Mouse (Mus musculus) ES-E14 (cell line): ENCODE results near the gene Serpina1c. TPM values are rescaled to one million over a fixed set of nuclear protein-coding genes. Genes with fewer than 3 reads are reported as not detected.
"Not testable (repeated sequence)": the region's sequence is repeated elsewhere in the genome, so short reads cannot be mapped to it uniquely, and the experiment has no call there.

ENCODE experiments used
- DNase-seq: peaks from one replicate; pipeline ENCODE4 v3.0.0-alpha.2; 2013; ENCODE audit warnings: low read depth, low spot score
- H3K27ac ChIP-seq: 2 replicates; pipeline ENCODE4 v1.5.1; 2012; ENCODE audit warnings: low read depth, mild to moderate bottlenecking, low read length, moderate library complexity, mixed read lengths; ENCODE audit not compliant: poor library complexity, insufficient read depth, severe bottlenecking
- H3K36me3 ChIP-seq: 2 replicates; pipeline ENCODE4 v1.6.1; 2012; ENCODE audit warnings: mild to moderate bottlenecking, low read length, moderate library complexity, mixed read lengths; ENCODE audit not compliant: control insufficient read depth, poor library complexity, insufficient read depth, severe bottlenecking
- H3K4me1 ChIP-seq, 2 experiments: fragments of 150-350 bp in 1 of 2; sonication (generic) in 1 of 2; 2 replicates each; pipeline ENCODE4 v1.6.1; 2012; ENCODE audit warnings: low read length in 2 of 2, mild to moderate bottlenecking in 1 of 2, mixed read lengths in 1 of 2; ENCODE audit not compliant: control insufficient read depth in 2 of 2, insufficient read depth in 2 of 2, poor library complexity in 1 of 2
- H3K4me3 ChIP-seq, 2 experiments: fragments of 150-350 bp in 1 of 2; sonication (generic) in 1 of 2; 2 replicates each; pipeline ENCODE4 v1.5.1; 2012; ENCODE audit warnings: low read length in 2 of 2, low read depth in 1 of 2, mild to moderate bottlenecking in 1 of 2, mixed read lengths in 1 of 2; ENCODE audit not compliant: insufficient read depth in 1 of 2, poor library complexity in 1 of 2, severe bottlenecking in 1 of 2
- H3K9ac ChIP-seq: 2 replicates; pipeline ENCODE4 v1.6.1; 2012; ENCODE audit warnings: low read depth, mild to moderate bottlenecking, low read length, mixed read lengths; ENCODE audit not compliant: poor library complexity, insufficient read depth, severe bottlenecking
- H3K9me3 ChIP-seq: fragments of 150-350 bp; sonication (generic); 2 replicates; pipeline ENCODE4 v1.6.1; 2012; ENCODE audit warnings: low read depth, mild to moderate bottlenecking, low read length; ENCODE audit not compliant: control insufficient read depth, insufficient read depth
- CHD2 ChIP-seq: IDR thresholded peaks from 2 replicates; pipeline ENCODE4 v1.6.1; 2014; ENCODE audit warnings: mild to moderate bottlenecking, low read depth, low read length, inconsistent platforms
- HCFC1 ChIP-seq: IDR thresholded peaks from 2 replicates; pipeline ENCODE4 v1.6.1; 2012; ENCODE audit warnings: low read length, inconsistent platforms, borderline replicate concordance; ENCODE audit not compliant: insufficient read depth
- MAFK ChIP-seq: IDR thresholded peaks from 2 replicates; pipeline ENCODE4 v1.6.1; 2014; ENCODE audit warnings: mild to moderate bottlenecking, low read depth, low read length, inconsistent platforms; ENCODE audit not compliant: insufficient read depth
- ZC3H11A ChIP-seq: IDR thresholded peaks from 2 replicates; pipeline ENCODE4 v1.6.1; 2012; ENCODE audit warnings: low read depth, mild to moderate bottlenecking, inconsistent platforms, low read length, borderline replicate concordance
- ZNF384 ChIP-seq: IDR thresholded peaks from 2 replicates; pipeline ENCODE4 v1.6.1; 2012; ENCODE audit warnings: low read depth, low read length, inconsistent platforms
- in situ Hi-C, 2 experiments: fragments of 600-800 bp; cut with MboI; formaldehyde crosslinking; loops; one replicate each; pipeline ENCODE4 v1.15.1; 2025; ENCODE audit warnings: low sequenced_read_pairs in 2 of 2, inconsistent platforms in 1 of 2; ENCODE audit not compliant: unreplicated experiment in 2 of 2
- total RNA-seq: library from RNA; depleted of rRNA; stranded (reverse); fragments of 300-350 nt; gene quantifications from 2 replicates; pipeline ENCODE4 v1.2.3, GENCODE M21; 2012; rRNA removed

The Serpina1c gene
- total RNA-seq, result not detected in 2 replicates

DNA sequence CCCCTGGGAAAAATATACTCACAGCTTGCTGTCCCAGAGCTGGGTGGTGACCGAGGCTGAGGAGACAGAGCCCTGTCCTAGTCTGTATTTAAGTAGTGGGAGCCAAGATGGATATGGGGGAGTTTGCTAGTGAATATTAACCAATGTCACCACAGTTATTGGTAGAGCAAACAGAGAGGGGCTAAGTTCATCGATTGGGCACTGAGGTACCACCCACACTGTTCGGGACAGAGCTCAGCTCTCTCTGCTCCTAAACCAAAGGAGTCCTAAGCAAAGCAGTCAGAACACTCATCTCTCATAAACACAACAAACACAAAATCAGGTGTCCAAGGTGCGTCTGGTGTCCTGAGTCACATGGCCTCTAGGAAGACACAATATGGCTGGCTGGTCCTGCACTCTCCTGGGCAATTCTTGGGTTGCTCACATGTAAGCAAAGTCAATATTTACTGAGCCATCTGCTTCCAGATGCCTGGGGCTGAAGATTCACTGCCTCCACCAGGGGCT, at the start of gene Serpina1c:
Gene Serpina1c, minus strand, starts transcription at position 51 of the 504 bp plus-strand sequence.
- in situ Hi-C loops, H3K9ac ChIP-seq, H3K36me3 ChIP-seq, DNase-seq, H3K4me3 ChIP-seq, H3K9me3 ChIP-seq, H3K4me1 ChIP-seq, H3K27ac ChIP-seq: not testable (repeated sequence)

DNA sequence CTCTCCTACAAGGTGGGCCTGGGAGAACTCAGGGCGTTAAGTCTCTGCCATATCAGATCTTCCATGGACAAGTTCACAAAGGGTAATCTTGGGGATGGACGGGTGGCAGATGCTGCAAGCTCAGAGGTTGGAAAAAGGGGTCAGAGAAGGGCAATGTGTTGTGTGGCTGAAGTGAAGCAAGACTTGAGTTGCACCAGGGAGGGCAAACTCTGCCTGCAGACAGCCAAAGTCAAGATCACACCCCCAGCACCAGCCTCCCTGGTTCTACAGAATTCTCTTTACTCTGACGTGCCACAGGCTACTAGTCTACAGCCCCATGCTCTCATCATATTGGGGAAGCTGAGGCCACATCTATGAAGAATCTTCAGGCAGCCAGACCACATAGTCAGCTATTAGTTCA, 48.3 kb upstream of the Serpina1c start:
- H3K9ac ChIP-seq, H3K27ac ChIP-seq, H3K4me3 ChIP-seq, DNase-seq, H3K4me1 ChIP-seq, H3K36me3 ChIP-seq, in situ Hi-C loops, H3K9me3 ChIP-seq: not testable (repeated sequence)

DNA sequence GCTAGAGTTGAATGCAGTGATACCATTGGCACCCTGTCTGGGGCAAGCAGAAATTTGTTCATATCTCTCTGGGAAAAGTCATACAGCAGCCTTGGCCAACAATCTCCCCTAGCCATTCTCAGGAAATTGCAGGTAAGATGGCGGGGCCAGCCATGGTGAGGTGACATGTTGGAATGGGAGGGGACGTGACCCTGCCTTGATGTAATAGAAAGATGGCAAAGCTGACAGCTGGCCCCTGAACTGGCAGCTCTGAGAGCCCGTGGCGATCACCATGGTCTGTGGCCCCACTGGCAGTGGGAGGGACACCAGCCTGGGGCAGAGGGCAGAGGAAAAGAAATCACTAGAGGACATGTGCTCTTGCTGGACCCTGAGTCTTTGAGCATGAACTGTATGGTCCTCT, 41.6 kb upstream of the Serpina1c start:
- Histone ChIP-seq H3K4me1 (no peaks in the 10 kb centered on the region), H3K9me3 (no peaks in the 10 kb centered on the region), H3K4me3 (no peak overlapping the region), H3K27ac (no peak overlapping the region), H3K36me3 (no peaks in the 10 kb centered on the region), H3K9ac (no peak overlapping the region)
- TF ChIP-seq MAFK (no peak), HCFC1 (no peak), ZNF384 (no peak), ZC3H11A (no peak), CHD2 (no peak)
- in situ Hi-C loops, result no loop called here
- no peak for DNase-seq

DNA sequence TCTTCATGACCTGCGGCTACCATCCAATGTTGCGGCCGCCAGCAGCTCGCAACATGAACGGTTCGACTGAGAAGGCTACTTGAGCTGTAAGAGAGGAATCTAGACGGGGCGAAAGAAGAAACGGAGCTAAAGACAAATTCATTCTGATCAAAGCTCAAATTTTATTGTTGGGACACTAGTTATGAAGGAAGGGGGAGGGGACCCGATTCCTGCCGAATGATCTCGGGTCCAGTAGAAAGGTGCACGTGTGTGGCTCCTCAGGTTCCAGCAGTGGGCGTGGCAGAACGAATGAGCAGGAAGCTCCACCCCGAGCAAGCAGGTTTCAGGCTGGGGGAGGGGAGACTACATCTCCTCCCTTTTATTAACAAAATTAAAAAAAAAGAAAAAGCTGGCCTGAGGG, 4.5 kb upstream of the Serpina1c start:
- H3K36me3 ChIP-seq, in situ Hi-C loops, H3K4me3 ChIP-seq, H3K9ac ChIP-seq, H3K27ac ChIP-seq, H3K9me3 ChIP-seq, H3K4me1 ChIP-seq, DNase-seq: not testable (repeated sequence)

DNA sequence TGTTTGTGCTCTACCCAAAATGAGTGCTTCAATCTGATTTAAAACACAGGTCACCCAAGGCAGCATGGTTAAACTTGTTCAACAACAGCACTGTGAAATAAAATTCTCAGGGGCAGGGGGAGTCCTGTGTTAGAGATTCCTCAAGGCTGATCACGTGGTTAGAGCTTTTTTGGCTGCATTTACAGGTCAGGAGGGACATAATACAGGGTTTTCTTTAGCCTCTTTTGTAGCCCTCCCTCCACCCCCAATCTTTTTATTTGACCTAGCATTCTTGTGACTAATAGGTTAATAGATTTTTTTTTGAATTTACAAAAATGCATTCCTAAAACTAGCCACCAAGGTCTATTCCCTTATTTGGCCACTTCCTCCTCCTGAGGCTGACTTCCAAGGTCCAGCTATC, 3.1 kb upstream of the Serpina1c start:
- H3K9me3 ChIP-seq, H3K4me3 ChIP-seq, in situ Hi-C loops, H3K36me3 ChIP-seq, H3K27ac ChIP-seq, DNase-seq, H3K9ac ChIP-seq, H3K4me1 ChIP-seq: not testable (repeated sequence)

DNA sequence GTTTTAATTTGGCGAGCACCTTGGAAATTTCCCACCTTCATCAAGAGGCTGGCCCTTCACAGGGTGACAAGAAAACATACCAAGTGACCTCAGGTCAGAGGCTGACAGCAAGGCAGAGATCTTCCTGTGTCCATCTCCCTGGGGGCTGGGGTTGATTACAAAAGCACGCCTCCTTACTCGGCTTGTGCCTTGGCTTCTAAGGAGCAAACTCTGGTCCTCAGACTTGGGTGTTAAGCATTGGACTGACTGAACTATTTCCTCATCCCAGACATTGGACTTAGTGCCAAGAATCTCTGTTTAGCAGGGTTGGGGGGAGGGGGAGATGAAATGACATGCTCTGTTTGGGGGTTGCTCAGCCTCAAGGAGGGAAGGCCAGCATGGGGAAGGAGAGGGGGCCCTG, 2.8 kb downstream of the Serpina1c start:
- H3K4me1 ChIP-seq, H3K36me3 ChIP-seq, H3K27ac ChIP-seq, H3K9ac ChIP-seq, H3K4me3 ChIP-seq, in situ Hi-C loops, DNase-seq, H3K9me3 ChIP-seq: not testable (repeated sequence)

DNA sequence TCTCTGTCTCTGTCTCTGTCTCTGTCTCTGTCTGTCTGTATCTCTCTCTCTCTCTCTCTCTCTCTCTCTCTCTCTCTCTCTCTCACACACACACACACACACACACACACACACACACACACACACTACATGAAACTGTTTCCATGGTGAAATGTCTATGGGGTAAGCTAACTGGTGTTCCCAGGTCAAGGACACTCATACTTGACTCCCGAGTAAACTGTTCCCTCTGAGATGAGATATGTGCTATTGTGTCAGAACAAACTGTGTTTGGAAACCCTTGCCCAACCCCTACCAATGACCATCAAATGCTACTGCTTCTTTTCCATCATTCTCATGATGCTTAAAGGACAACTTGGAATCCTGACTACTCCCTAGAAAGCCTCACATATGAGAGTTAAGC, 37.8 kb downstream of the Serpina1c start:
- in situ Hi-C loops, DNase-seq, H3K4me3 ChIP-seq, H3K4me1 ChIP-seq, H3K9ac ChIP-seq, H3K9me3 ChIP-seq, H3K36me3 ChIP-seq, H3K27ac ChIP-seq: not testable (repeated sequence)
